Mouse (Mus musculus) erythroblast, embryonic 14.5 days (primary cell): Measurements from ENCODE around the gene Tcl1. TPM values are rescaled to one million over a fixed set of nuclear protein-coding genes. Genes with fewer than 3 reads are reported as not detected.

Experiments
- H3K27me3 ChIP-seq: 2 replicates; pipeline ENCODE4 v1.6.1; 2012; ENCODE audit warnings: inconsistent platforms; ENCODE audit not compliant: control insufficient read depth
- H3K36me3 ChIP-seq: 2 replicates; pipeline ENCODE4 v1.6.1; 2012; ENCODE audit warnings: mild to moderate bottlenecking, inconsistent platforms; ENCODE audit not compliant: control insufficient read depth
- H3K4me1 ChIP-seq: 2 replicates; pipeline ENCODE4 v1.6.1; 2012; ENCODE audit warnings: inconsistent platforms; ENCODE audit not compliant: control insufficient read depth
- H3K4me3 ChIP-seq: replicated peaks from 2 replicates; pipeline ENCODE3; 2012; ENCODE audit warnings: moderate library complexity, mild to moderate bottlenecking, inconsistent platforms
- H3K9me3 ChIP-seq: 2 replicates; pipeline ENCODE4 v1.6.1; 2012; ENCODE audit warnings: low read length, inconsistent platforms, mixed read lengths; ENCODE audit not compliant: control insufficient read depth
- GATA1 ChIP-seq: IDR thresholded peaks from 2 replicates; pipeline ENCODE4 v1.6.1; 2012; ENCODE audit warnings: low read length, inconsistent platforms, mixed read lengths
- TAL1 ChIP-seq: IDR thresholded peaks from 3 replicates; pipeline ENCODE4 v1.6.1; 2012; ENCODE audit warnings: low read length, inconsistent platforms, mixed read lengths
- polyA plus RNA-seq: library from polyadenylated mRNA; stranded (reverse); fragments of >175 nt; gene quantifications from 2 replicates; pipeline ENCODE4 v1.2.3, GENCODE M21; 2012

Tcl1 gene
- polyA plus RNA-seq = not detected in 2 replicates

GRCm38 (mm10) chr12:105222601-105223319 is at the start of gene Tcl1:
TSS of gene Tcl1 (minus strand) at chr12:105222793.
- H3K36me3 ChIP-seq = no peaks in the 10 kb centered on the region
- H3K4me3 ChIP-seq = no peak within 1 kb of the TSS
- H3K27me3 ChIP-seq = no peaks in the 10 kb centered on the region
- no peaks in the 10 kb centered on the region for H3K4me1 ChIP-seq
- TF ChIP-seq TAL1 (no peak), GATA1 (no peak)
- peaks cover 18% of the 10 kb centered on the region for H3K9me3 ChIP-seq

- Histone ChIP-seq H3K9me3 (peaks cover 19% of the 10 kb centered on the region; the same call in 1 of the 2 replicates), H3K27me3 (no peaks in the 10 kb centered on the region)
Observed at GRCm38 (mm10) chr12:105271016-105271965, 48.7 kb upstream of the Tcl1 start.

GRCm38 (mm10) chr12:105267076-105267475 is 44.5 kb upstream of the Tcl1 start:
- Histone ChIP-seq H3K4me3 (no peak overlapping the region), H3K9me3 (peaks cover 14% of the 10 kb centered on the region; the same call in 1 of the 2 replicates)

More at GRCm38 (mm10) chr12:105271016-105271965, 48.7 kb upstream of the Tcl1 start:
- Histone ChIP-seq H3K4me1 (no peaks in the 10 kb centered on the region), H3K36me3 (no peaks in the 10 kb centered on the region), H3K4me3 (no peak overlapping the region)
- TF ChIP-seq TAL1 = no peak
- TF ChIP-seq GATA1 = no peak

GRCm38 (mm10) chr12:105266096-105266495 is 43.5 kb upstream of the Tcl1 start:
- Histone ChIP-seq H3K4me1 (no peaks in the 10 kb centered on the region), H3K27me3 (no peaks in the 10 kb centered on the region), H3K36me3 (no peaks in the 10 kb centered on the region), H3K9me3 (peaks cover 13% of the 10 kb centered on the region; the same call in 1 of the 2 replicates), H3K4me3 (no peak overlapping the region)
- no peak for TF ChIP-seq TAL1
- TF ChIP-seq GATA1 = no peak

More at GRCm38 (mm10) chr12:105267076-105267475, 44.5 kb upstream of the Tcl1 start:
- H3K4me1 ChIP-seq = no peaks in the 10 kb centered on the region
- no peak for TF ChIP-seq TAL1
- no peak for TF ChIP-seq GATA1
- H3K27me3 ChIP-seq = no peaks in the 10 kb centered on the region
- no peaks in the 10 kb centered on the region for H3K36me3 ChIP-seq

- H3K4me1 ChIP-seq = no peaks in the 10 kb centered on the region
- TF ChIP-seq GATA1 = no peak
- no peak for TF ChIP-seq TAL1
- H3K36me3 ChIP-seq = no peaks in the 10 kb centered on the region
- H3K9me3 ChIP-seq = peaks cover 14% of the 10 kb centered on the region; the same call in 1 of the 2 replicates
- no peak overlapping the region for H3K4me3 ChIP-seq
- no peaks in the 10 kb centered on the region for H3K27me3 ChIP-seq
Observed at GRCm38 (mm10) chr12:105259221-105259620, 36.6 kb upstream of the Tcl1 start.

GRCm38 (mm10) chr12:105258787-105259186 is 36.2 kb upstream of the Tcl1 start:
- no peaks in the 10 kb centered on the region for H3K36me3 ChIP-seq
- H3K9me3 ChIP-seq = peaks cover 14% of the 10 kb centered on the region; the same call in 1 of the 2 replicates
- no peak for TF ChIP-seq GATA1
- H3K4me1 ChIP-seq = no peaks in the 10 kb centered on the region
- H3K27me3 ChIP-seq = no peaks in the 10 kb centered on the region
- no peak overlapping the region for H3K4me3 ChIP-seq

- no peak overlapping the region for H3K4me3 ChIP-seq
- no peaks in the 10 kb centered on the region; the same call in 1 of the 2 replicates for H3K9me3 ChIP-seq
Observed at GRCm38 (mm10) chr12:105253796-105254195, 31.2 kb upstream of the Tcl1 start.

GRCm38 (mm10) chr12:105248763-105249233 is 26.2 kb upstream of the Tcl1 start:
- H3K4me3 ChIP-seq = no peak overlapping the region
- no peaks in the 10 kb centered on the region for H3K27me3 ChIP-seq
- no peaks in the 10 kb centered on the region for H3K36me3 ChIP-seq
- H3K9me3 ChIP-seq = peaks cover 4% of the 10 kb centered on the region
- no peak for TF ChIP-seq TAL1
- TF ChIP-seq GATA1 = no peak
- H3K4me1 ChIP-seq = no peaks in the 10 kb centered on the region

More at GRCm38 (mm10) chr12:105253796-105254195, 31.2 kb upstream of the Tcl1 start:
- no peaks in the 10 kb centered on the region for H3K4me1 ChIP-seq
- H3K36me3 ChIP-seq = no peaks in the 10 kb centered on the region
- no peak for TF ChIP-seq GATA1
- H3K27me3 ChIP-seq = no peaks in the 10 kb centered on the region

- Histone ChIP-seq H3K4me1 (no peaks in the 10 kb centered on the region), H3K36me3 (no peaks in the 10 kb centered on the region), H3K9me3 (peaks cover 50% of the 10 kb centered on the region), H3K27me3 (no peaks in the 10 kb centered on the region), H3K4me3 (no peak overlapping the region)
- no peak for TF ChIP-seq TAL1
Observed at GRCm38 (mm10) chr12:105239060-105239459, 16.5 kb upstream of the Tcl1 start.
